Mouse (Mus musculus) cerebellum, postnatal 25 days (tissue): ENCODE data around the gene Csrnp1.

ENCODE experiments used
- DNase-seq, 2 experiments: peaks; one replicate each; pipeline ENCODE4 v3.0.0; 2021; ENCODE audit warnings: mixed read lengths in 2 of 2

Gene Csrnp1

GRCm38 (mm10) chr9:119941861-119942260 lies 42.6 kb downstream of the Csrnp1 start:
- DNase-seq, result peak; percentile 62 to 66

DNA sequence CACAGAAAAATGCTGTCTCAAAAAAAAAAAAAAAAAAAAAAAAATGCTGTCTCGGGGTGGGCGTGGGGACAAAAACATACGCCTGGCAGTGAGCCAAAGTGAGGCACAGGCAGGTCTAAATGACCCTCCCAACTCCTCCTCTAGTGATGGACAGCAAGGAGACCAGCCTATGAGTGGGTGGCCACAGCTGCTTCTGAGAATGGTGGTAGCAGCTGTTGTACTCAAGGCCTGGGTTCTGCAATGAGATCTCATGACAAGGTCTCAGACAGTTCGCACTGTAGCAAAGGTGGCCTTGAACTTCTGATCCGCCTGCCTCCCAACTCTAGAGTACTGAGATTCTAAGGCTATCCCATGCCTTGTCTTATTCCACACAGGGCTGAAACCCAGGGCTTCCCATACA lies 43.1 kb downstream of the Csrnp1 start:
- no peak for DNase-seq

- DNase-seq, result no peak
Measured at GRCm38 (mm10) chr9:119939646-119940045, 44.8 kb downstream of the Csrnp1 start.

DNA sequence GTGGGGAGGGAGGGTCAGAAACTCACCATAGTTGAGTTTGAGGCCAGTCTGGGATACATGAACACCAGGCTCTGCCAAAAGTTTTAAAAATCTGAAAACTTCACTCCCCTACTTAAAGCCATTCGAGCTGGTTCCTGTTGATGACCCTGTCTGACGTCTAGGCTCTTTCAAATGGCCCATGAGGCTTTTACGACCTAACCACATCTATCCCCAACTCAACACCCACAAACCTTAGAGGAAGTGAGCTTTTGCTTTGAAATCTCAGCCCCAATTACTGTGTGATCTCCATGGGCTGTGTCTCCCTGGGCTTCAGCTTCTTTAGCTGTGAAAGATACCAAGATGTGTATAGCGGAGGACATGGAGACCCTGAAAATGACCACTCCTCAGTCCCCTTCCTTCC lies 46.0 kb downstream of the Csrnp1 start:
- no peak for DNase-seq

GRCm38 (mm10) chr9:119937005-119937773 lies 47.3 kb downstream of the Csrnp1 start, which contains the start of the genes Gorasp1 and Ttc21a:
TSS of gene Gorasp1 (minus strand) at chr9:119937565.
TSS of gene Ttc21a (plus strand) at chr9:119937606.
- DNase-seq, result peak; percentile 95 to 97

- no peak for DNase-seq
Measured at GRCm38 (mm10) chr9:119933675-119934074, 50.8 kb downstream of the Csrnp1 start.

DNA sequence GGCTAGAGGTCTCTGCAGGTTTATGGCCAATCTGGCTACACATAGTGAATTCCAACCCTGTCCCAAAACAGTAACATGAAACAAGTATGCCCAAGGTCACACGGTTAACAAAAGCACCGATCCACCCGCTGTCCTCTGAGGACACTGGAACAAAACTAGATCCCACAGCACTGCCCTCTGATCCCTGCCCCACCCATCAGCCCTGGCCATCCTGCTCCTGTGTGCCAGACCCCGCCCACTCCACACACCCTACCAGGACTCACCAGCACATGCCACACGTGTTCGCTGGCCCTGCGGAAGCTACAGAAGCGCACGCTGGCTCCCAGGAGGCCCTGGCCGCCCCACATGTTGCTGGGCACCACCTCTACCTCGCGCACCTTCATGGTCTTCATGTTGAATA lies 52.1 kb downstream of the Csrnp1 start:
- no peak for DNase-seq

- no peak for DNase-seq
Measured at GRCm38 (mm10) chr9:119926497-119926896, 58.0 kb downstream of the Csrnp1 start.

DNA sequence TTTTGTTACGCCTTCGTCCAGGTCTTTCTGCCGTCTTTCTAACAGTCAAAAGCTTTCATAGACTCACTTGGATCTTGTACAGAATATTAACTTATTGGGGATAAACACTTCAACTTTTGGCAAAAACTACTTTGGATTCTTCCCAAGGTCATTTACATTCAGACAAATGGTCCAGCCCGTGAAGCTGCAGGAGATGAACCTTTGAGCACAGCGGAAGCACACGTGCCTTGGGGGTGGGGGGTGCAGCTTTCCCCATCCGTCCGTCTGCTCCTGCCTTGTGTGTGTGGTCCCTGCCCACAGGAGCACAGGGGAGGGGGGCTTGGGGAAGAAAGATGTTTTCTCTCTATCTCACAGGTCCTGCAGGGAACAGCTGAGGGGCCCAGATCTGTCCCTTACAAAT lies 58.7 kb downstream of the Csrnp1 start:
- DNase-seq, result no peak

DNA sequence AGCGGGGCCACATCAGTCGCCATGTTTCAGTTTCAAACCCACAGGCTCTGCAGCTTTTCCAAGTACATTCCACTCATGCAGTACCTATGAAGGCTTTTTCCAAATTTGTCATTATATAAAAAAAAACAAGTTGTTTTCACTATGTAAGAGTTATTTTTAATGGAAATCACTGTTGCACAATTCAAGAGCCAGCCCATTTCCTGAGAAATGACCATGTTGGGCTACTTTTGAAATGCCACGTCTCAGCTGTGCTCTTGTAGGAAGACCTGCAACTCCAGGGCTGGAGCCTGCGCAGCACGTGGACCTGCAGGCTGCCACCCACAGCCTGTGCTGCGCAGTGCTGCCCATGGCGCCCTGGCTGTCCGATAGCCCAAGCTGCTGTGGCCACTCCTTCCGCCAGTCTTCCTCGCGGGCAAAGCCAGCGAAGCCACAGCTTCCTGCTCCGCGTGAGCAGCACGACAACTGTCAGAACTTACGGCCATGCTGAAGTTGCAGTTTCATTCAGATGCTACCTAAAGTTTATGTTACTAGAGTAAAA lies 59.3 kb downstream of the Csrnp1 start:
- DNase-seq, result no peak

DNA sequence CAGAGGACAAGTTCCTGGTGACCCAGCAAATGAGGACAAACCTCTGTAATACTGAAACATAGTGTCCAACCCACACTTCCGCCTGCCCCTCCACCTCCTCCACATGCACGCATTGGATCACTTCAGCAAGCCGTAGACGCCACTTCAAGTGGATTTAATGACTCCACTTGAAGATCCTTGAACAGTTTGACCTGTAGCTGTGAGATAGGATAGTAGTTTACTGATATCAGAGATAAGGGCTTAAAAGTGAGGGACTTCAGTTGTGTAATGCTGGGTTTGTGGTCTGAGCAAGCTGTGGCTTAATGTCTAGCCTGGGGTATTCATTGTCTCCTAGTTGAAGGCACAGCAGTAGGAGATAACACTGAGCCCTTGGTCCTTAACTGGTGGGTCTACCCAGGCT lies 61.0 kb downstream of the Csrnp1 start:
- no peak for DNase-seq
